Mouse (Mus musculus) lung, postnatal 0 days (tissue): ENCODE results near the gene Mthfs. TPM values are rescaled to one million over a fixed set of nuclear protein-coding genes. Genes with fewer than 3 reads are reported as not detected.
"Not testable (repeated sequence)": the region's sequence is repeated elsewhere in the genome, so short reads cannot be mapped to it uniquely, and the experiment has no call there.

ENCODE experiments used
- ATAC-seq: fragments of 200-750 bp; cut with Nextera tagmentation; 2 replicates; pipeline ENCODE4 v1.8.0; 2017; ENCODE audit warnings: moderate library complexity
- DNase-seq: peaks from one replicate; pipeline ENCODE4 v3.0.0-alpha.2; 2016; ENCODE audit warnings: low spot score
- H3K27ac ChIP-seq: fragments of 300-500 bp; sonication (generic); 2 replicates; pipeline ENCODE4 v1.5.1; 2014; ENCODE audit warnings: antibody characterized with exemption, mild to moderate bottlenecking, low read length, mixed read lengths
- H3K27me3 ChIP-seq: fragments of 300-500 bp; sonication (generic); replicated peaks from 2 replicates; pipeline ENCODE4 v1.6.1; 2014; ENCODE audit warnings: low read length, mixed read lengths; ENCODE audit not compliant: insufficient read depth
- H3K36me3 ChIP-seq: fragments of 300-500 bp; sonication (generic); 2 replicates; pipeline ENCODE4 v1.6.1; 2014; ENCODE audit warnings: low read length, mixed read lengths; ENCODE audit not compliant: insufficient read depth
- H3K4me1 ChIP-seq: fragments of 300-500 bp; sonication (generic); 2 replicates; pipeline ENCODE4 v1.6.1; 2014; ENCODE audit warnings: antibody characterized with exemption, low read depth, low read length, mixed read lengths; ENCODE audit not compliant: insufficient read depth
- H3K4me2 ChIP-seq: fragments of 300-500 bp; sonication (generic); replicated peaks from 2 replicates; pipeline ENCODE4 v1.6.1; 2014; ENCODE audit warnings: low read depth, mild to moderate bottlenecking, low read length, moderate library complexity, mixed read lengths
- H3K4me3 ChIP-seq: fragments of 300-500 bp; sonication (generic); 2 replicates; pipeline ENCODE4 v1.5.1; 2014; ENCODE audit warnings: low read depth, low read length
- H3K9ac ChIP-seq: fragments of 300-500 bp; sonication (generic); replicated peaks from 2 replicates; pipeline ENCODE4 v1.6.1; 2014; ENCODE audit warnings: low read depth, mild to moderate bottlenecking
- H3K9me3 ChIP-seq: fragments of 300-500 bp; sonication (generic); 2 replicates; pipeline ENCODE4 v1.6.1; 2016; ENCODE audit warnings: low read length, mixed read lengths
- CTCF ChIP-seq: IDR thresholded peaks from 2 replicates; pipeline ENCODE4 v1.5.1; 2016; ENCODE audit warnings: antibody characterized with exemption, mild to moderate bottlenecking
- WGBS: fragments of 180-500 bp; shearing (Covaris S2); extraction: QIAGEN DNeasy Blood & Tissue Kit; methylation state at CpG from one replicate; pipeline ENCODE4 v1.1.7; 2014; 5-methylcytosine and 5-hydroxymethylcytosine counted together
- polyA plus RNA-seq: library from polyadenylated mRNA; unstranded; fragments of >200 nt; fragmentation: Nextera tagmentation; extraction: Ambion mirVana; gene quantifications from 2 replicates; pipeline ENCODE4 v1.2.1, GENCODE M21; 2015

Gene Mthfs
- polyA plus RNA-seq, 1 experiment from 2014 or later: 42.6 TPM

DNA sequence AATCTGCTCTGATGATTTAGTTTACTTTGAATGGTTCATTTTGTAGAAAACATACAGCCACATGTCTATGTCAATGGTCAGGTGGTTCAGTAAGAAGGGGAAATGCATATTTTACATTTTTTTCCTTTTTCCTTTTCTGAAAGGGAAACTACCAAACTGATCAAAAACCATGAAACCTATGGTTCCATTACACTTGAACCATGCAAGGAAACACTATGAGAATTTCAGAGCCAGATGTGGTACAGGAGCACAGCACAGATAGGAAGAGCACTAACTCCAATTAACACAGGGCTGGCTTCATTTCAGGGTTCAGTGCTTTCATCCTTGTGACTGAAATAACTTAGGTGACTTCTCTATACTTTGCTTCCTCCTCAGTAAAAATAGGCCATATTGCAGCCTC lies 8.2 kb upstream of the Mthfs start:
- H3K9ac ChIP-seq, H3K36me3 ChIP-seq, DNase-seq, H3K4me1 ChIP-seq, H3K4me3 ChIP-seq, H3K27ac ChIP-seq, ATAC-seq, H3K4me2 ChIP-seq, H3K9me3 ChIP-seq, H3K27me3 ChIP-seq: not testable (repeated sequence)

DNA sequence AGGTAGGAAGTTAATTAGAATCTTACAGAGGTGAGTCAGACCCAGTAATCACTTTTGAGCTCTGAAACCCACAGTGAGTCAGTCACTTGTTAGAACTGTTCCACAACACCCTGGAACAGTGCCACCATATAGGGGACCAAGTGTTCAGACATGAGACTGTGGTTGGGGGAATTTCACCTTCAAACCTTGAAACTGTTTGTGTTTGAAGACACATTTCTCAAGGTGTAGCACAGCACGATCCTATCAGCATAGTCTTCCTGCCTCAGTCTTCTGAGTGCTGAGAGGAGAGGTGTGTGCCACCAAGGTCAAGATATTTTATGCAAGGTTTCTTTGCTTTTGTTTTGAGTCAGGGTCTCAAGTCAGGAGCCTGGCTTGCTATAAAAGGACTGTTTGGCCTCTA lies 1.5 kb upstream of the Mthfs start:
- H3K9ac ChIP-seq, ATAC-seq, H3K4me2 ChIP-seq, H3K4me3 ChIP-seq, H3K27ac ChIP-seq, H3K36me3 ChIP-seq, H3K9me3 ChIP-seq, H3K4me1 ChIP-seq, H3K27me3 ChIP-seq: not testable (repeated sequence)
- peak; percentile 12 for DNase-seq
- WGBS: 64% methylated on average over 1 of the region's 1 CpGs

DNA sequence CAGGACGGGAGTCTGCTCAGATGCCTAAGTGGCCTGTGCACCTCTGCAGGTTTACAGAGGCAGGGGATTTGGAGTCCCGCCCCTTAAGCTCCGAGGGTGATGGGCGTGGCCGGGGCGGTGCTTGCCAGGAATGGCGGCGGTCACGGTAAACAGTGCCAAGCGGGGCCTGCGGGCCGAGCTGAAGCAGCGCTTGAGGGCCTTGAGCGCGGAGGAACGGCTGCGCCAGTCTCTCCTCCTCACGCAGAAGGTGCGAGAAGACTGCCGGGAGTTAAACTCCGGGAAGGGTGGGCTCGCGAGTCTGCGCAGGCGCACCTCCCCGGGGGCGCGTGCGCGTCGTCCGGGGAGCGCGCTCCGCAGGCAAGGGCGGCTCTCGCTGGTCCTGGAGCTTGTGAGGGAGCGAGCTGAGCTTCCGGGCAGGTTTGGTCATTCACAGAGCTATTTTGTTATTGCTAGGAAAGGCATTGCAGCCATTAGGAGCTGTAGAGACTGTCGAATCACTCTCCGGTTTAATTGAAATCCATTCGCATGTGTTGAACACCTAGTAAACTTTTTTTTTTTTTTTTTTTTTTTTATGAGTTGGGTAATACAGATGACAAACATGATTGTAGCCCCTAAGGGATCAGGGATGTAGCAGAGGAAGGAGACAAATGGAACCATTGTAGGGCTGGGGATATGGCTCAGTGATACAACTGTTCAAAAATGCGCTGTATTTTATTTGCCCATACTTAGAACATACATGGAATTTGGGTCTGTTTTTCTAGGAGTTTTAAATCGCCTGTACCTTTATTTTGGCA lies 786 bp downstream of the Mthfs start:
- whole genome bisulfite sequencing: 8% methylated on average over 6 of the region's 44 CpGs
- peak; percentile 95 for ATAC-seq
- H3K4me3 ChIP-seq: peak overlapping the region; percentile 20; the same call in 1 of the 2 replicates
- H3K4me1 ChIP-seq, H3K36me3 ChIP-seq, H3K9ac ChIP-seq, H3K9me3 ChIP-seq, H3K27me3 ChIP-seq, H3K27ac ChIP-seq: not testable (repeated sequence)
- peak; percentile 4 for DNase-seq
- peak overlapping the region; percentile 35; the same call in 1 of the 2 replicates for H3K4me2 ChIP-seq

DNA sequence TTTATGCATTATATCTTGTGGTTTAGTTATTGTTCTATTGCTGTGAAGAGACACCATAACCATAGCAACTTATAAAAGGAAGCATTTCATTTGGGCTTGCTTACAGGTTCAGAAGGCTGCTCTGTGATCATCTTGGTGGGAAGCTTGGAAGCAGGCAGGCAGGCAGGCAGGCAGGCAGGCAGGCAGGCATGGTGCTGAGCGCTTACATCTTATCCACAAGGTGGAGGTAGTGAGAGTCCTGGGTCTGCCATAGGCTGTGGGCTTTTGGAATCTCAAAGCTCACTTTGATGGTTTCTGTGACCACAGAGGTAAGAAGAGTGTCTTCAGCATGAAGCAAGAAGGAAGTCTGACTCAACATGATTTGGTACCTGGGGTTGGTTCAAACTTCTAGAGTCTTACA lies 2.0 kb downstream of the Mthfs start:
- H3K9ac ChIP-seq, H3K4me1 ChIP-seq, DNase-seq, H3K36me3 ChIP-seq, H3K27ac ChIP-seq, H3K9me3 ChIP-seq, H3K4me2 ChIP-seq, H3K4me3 ChIP-seq, H3K27me3 ChIP-seq: not testable (repeated sequence)
- WGBS: 30% methylated on average over 1 of the region's 1 CpGs
- peak; percentile 16; the same call in 1 of the 2 replicates for ATAC-seq
- peak; percentile 49 for TF ChIP-seq CTCF

DNA sequence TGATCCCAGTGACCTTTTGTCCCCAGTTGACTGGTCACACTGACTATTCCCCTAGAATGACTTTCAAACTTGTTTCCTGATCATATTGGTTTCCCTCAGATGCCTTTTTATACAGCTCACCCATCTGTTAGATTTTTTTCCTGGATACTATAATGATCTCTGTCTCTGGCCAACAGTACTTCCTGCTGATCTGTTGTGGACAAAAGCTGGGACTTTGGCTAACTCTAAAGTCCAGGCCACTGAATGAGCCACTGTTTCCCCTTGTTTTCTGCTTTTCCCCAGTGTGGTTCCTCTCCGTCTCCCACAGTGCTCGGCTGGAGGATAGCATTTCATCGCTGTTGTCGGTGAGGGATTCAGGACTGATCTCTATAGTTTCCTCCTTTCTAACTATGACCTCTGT lies 7.7 kb downstream of the Mthfs start:
- WGBS: 95% methylated on average over 4 of the region's 4 CpGs
- not testable (repeated sequence) for H3K27me3 ChIP-seq, H3K4me3 ChIP-seq, ATAC-seq, H3K9me3 ChIP-seq, H3K4me2 ChIP-seq, DNase-seq, H3K27ac ChIP-seq, H3K9ac ChIP-seq, H3K4me1 ChIP-seq, H3K36me3 ChIP-seq

DNA sequence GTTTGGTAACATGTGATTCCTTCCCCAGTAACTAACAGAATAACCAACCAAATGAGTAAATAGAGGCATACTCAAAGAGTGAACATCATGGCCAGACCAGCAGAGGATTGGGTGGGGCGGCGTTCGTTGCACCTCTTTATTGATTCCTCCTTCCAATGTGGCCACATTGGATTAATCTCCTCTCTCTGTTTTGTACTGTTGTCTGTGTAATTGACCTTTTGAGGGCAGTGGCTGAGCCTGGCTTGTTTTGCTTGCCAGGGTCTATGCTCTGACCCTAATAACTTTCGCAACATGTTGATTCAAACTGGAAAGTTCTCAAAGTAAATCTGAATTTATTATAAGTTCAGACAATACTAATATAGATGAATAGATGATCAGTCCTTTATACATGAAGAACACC lies 9.2 kb downstream of the Mthfs start:
- not testable (repeated sequence) for H3K27ac ChIP-seq, H3K9me3 ChIP-seq, H3K4me1 ChIP-seq, H3K4me3 ChIP-seq, H3K27me3 ChIP-seq, DNase-seq, ATAC-seq, H3K4me2 ChIP-seq, H3K36me3 ChIP-seq, H3K9ac ChIP-seq
- 97% methylated on average over 3 of the region's 4 CpGs for WGBS

DNA sequence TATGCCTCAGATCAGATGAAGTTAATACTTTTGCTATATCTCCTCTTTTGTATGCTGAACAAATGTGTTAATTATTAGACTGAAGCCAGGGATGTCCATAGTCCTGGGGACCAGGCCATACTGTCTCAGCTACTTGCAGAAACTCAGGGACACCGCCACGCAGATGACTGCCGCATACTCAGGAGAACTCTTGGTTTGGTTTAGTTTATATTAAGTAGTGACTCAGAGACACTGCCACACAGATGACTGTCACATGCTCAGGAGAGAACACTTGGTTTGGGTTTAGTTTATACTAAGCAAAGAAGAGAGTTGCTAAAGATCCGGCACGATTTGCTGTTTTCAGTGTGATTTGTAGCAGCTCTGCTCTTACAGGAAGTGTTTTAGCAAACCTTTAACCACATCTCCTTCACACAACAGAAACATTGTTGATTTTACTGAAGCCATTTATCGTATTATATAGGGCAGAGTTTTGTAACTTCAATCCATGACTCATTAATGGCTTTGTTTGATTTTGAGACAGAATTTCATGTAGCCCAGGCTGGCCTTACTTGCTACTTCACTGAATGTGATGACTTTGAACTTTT lies 10.3 kb downstream of the Mthfs start:
- H3K9ac ChIP-seq, DNase-seq, H3K27me3 ChIP-seq, H3K4me1 ChIP-seq, H3K9me3 ChIP-seq, H3K4me3 ChIP-seq, H3K36me3 ChIP-seq, ATAC-seq, H3K4me2 ChIP-seq, H3K27ac ChIP-seq: not testable (repeated sequence)
- WGBS: 58% methylated on average over 6 of the region's 6 CpGs
